ENCODE assay signal across 8 mouse cellular contexts in the genomic region with DNA sequence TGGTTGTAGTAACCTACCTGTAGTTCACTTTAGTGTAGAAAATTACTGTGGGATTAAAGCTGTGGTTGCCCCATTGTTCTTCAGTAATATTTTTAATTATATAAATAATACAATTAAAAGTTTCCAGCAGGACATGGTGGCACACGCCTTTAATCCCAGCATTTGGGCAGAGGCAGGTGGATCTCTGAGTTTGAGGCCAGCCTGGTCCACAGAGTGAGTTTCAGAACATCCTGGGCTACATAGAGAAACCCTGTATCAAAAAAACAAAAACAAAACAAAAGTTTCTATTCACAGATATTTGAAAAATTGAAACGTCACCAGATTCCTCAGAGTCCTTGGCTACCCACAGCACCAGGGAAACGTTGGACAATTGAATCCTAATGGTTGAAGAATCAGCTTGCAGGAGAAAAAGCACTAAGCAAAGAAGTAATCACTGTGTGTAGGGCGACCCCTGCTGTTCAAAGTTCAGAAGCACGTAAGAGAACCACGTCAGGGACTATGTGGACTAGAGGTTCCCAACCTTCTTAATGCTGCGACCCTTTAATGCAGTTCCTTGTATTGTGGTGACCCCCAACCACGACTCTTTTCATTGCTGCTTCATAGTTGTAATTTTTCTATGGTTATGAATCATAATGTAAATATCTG.
DNase-seq lines count a peak whose midpoint lies in the region; ATAC-seq lines count a peak whose summit lies in the region.

No protein-coding gene starts in this region.

- no peaks in the 10 kb centered on the region for H3K9me3 ChIP-seq in hindbrain, embryonic 15.5 days

- 16% methylated on average over 8 of the region's 8 CpGs for WGBS in hindbrain, embryonic 15.5 days

- H3K27ac ChIP-seq in hindbrain, embryonic 15.5 days (replicated peaks) = no peak overlapping the region

- no peak overlapping the region for H3K4me3 ChIP-seq in hindbrain, embryonic 15.5 days

- H3K9ac ChIP-seq in hindbrain, embryonic 15.5 days = no peak overlapping the region

- ATAC-seq in hindbrain, embryonic 15.5 days (ENCODE audit: low FRiP score, low read depth) = peak; percentile 61; the same call in 1 of the 2 replicates

- peak; percentile 94 for DNase-seq in NIH3T3 (ENCODE audit: low read depth)
- DNase-seq in cerebellum, adult 9-10 months = peak; percentile 76
- DNase-seq in frontal cortex, postnatal 14 days (ENCODE audit: low spot score in 2 of 2) = peak; percentile 52 to 81
- peak; percentile 77 to 91 for DNase-seq in layer of hippocampus, postnatal 14 days (ENCODE audit: low spot score in 2 of 2)
- DNase-seq in lung, postnatal 14 days = peak; percentile 86
- peak; percentile 87 for DNase-seq in retina, embryonic 14.5 days (ENCODE audit: low spot score)
- peak; percentile 51 to 58 for DNase-seq in thymus, postnatal 36 days

- H3K27me3 ChIP-seq in hindbrain, embryonic 15.5 days = peaks cover 17% of the 10 kb centered on the region

- no peaks in the 10 kb centered on the region for H3K36me3 ChIP-seq in hindbrain, embryonic 15.5 days

- no peaks in the 10 kb centered on the region for H3K4me1 ChIP-seq in hindbrain, embryonic 15.5 days (replicated peaks)

- H3K4me2 ChIP-seq in hindbrain, embryonic 15.5 days = no peak overlapping the region
